Mouse (Mus musculus): ENCODE data around the gene Plppr5. TPM values are rescaled to one million over a fixed set of nuclear protein-coding genes. Genes with fewer than 3 reads are reported as not detected.

Plppr5 gene
- polyA plus RNA-seq, 1 experiment from 2014 or later = 0.05 TPM

DNA sequence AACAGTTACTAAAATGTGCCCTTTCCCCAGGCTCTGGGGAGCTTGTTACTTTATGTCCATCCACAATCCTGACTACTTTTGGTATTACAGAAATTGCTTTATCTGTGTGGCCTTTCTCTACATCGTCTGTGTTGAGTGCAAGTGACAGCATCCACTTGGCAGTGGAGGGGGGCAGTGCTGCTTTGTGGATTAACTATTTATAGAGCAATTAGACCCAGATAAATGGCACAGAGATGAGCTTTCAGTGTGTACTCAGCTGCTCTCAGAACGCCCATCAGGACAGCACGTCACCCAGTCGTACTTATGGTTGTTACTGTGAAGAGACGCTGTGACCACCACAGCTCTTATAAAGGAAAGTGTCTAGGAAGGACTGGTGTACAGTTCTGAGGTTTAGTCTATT lies 36.8 kb downstream of the Plppr5 start:
- H3K27me3 ChIP-seq = no peaks in the 10 kb centered on the region
- WGBS = 86% methylated on average over 5 of the region's 5 CpGs
- H3K4me3 ChIP-seq (replicated peaks) = no peak overlapping the region
- H3K4me1 ChIP-seq (replicated peaks) = no peaks in the 10 kb centered on the region
- no peaks in the 10 kb centered on the region for H3K9me3 ChIP-seq
- H3K27ac ChIP-seq = no peak overlapping the region
- no peak for ATAC-seq (ENCODE audit: insufficient number of reproducible peaks, insufficient read depth, low FRiP score, low TSS enrichment, low read depth)
- H3K4me2 ChIP-seq = no peak overlapping the region
- no peak overlapping the region for H3K9ac ChIP-seq (replicated peaks)
- H3K36me3 ChIP-seq = no peaks in the 10 kb centered on the region

DNA sequence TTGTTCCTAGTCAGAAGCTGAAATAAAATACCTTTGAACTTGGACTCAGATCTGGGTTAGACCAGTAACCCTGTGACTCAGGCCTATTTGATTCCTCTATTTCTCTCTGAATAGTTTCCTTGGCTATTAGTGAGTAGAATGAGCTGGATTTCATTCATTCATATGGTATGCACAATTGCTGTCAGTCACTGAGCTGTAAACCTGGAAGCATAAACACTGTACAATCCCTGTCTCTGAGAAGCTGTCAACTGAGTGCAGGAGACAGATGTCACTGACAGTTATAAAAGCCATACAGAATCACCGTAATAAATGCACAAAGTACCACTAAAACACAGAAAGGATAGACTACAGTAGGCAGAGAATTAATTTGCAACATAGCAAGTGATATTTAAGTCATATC lies 40.2 kb downstream of the Plppr5 start:
- H3K36me3 ChIP-seq = no peaks in the 10 kb centered on the region
- 73% methylated on average over 1 of the region's 1 CpGs for WGBS
- H3K4me1 ChIP-seq (replicated peaks) = no peaks in the 10 kb centered on the region
- H3K4me2 ChIP-seq = no peak overlapping the region
- no peak overlapping the region for H3K9ac ChIP-seq (replicated peaks)
- ATAC-seq (ENCODE audit: insufficient number of reproducible peaks, insufficient read depth, low FRiP score, low TSS enrichment, low read depth) = no peak
- H3K27ac ChIP-seq = no peak overlapping the region
- no peak overlapping the region for H3K4me3 ChIP-seq (replicated peaks)
- no peaks in the 10 kb centered on the region for H3K9me3 ChIP-seq
- no peaks in the 10 kb centered on the region for H3K27me3 ChIP-seq

DNA sequence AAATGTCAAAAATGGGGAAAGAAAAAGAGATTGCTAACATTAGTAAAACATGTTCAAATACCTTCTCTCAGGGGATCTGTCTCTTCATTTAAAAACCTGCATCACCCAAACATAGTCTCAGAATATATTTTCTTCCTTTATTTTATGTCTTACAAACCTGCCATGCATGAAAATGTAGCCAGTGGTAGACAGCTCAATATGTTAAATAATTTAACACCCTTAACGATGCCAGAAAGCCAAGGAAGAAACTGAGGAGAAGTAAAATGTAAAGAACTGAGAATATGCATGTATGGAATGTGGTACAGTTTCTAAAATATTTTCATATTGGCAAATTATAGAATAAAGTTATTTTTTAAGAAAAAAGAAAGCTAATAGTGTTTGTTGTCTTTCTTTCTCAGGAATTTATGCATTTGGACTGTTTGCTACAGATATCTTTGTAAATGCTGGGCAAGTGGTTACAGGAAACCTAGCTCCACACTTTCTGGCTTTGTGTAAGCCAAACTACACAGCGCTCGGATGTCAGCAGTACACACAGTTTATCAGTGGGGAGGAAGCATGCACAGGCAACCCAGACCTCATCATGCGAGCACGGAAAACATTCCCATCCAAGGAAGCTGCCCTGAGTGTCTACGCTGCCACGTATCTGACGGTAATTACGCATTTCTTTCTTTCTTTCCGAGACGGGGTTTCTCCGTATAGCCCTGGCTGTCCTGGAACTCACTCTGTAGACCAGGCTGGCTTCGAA lies 50.8 kb downstream of the Plppr5 start:
- 92% methylated on average over 13 of the region's 13 CpGs for WGBS
- no peak for ATAC-seq (ENCODE audit: insufficient number of reproducible peaks, insufficient read depth, low FRiP score, low TSS enrichment, low read depth)

DNA sequence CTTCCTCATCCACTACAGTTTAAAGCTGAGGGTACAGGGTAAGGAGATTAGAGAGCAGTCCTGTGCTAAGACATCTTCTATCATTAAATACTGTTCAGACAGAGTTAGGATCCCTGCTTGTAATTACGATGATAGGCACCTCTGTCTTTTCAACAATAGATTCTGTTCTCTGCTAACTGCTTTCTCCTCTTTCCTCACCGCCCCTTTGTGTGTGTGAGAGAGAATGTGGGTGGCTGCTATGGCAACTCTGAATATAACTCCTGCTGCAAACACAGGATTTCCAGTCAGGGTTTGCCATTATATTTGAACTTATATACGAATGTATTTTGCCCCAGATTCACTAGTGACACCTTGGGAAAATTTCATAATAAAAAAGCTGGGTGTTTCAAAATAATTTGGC lies 54.2 kb downstream of the Plppr5 start:
- H3K36me3 ChIP-seq = no peaks in the 10 kb centered on the region
- no peak overlapping the region for H3K4me2 ChIP-seq
- no peak overlapping the region for H3K4me3 ChIP-seq (replicated peaks)
- no peaks in the 10 kb centered on the region for H3K27me3 ChIP-seq
- H3K4me1 ChIP-seq (replicated peaks) = no peaks in the 10 kb centered on the region
- H3K9me3 ChIP-seq = no peaks in the 10 kb centered on the region
- ATAC-seq (ENCODE audit: insufficient number of reproducible peaks, insufficient read depth, low FRiP score, low TSS enrichment, low read depth) = no peak
- 86% methylated on average over 3 of the region's 3 CpGs for WGBS
- H3K9ac ChIP-seq (replicated peaks) = no peak overlapping the region
- H3K27ac ChIP-seq = no peak overlapping the region

More for the DNA sequence above, 50.8 kb downstream of the Plppr5 start:
- no peak overlapping the region for H3K4me3 ChIP-seq (replicated peaks)
- H3K27ac ChIP-seq = no peak overlapping the region
- no peaks in the 10 kb centered on the region for H3K36me3 ChIP-seq
- H3K9ac ChIP-seq (replicated peaks) = no peak overlapping the region
- no peaks in the 10 kb centered on the region for H3K4me1 ChIP-seq (replicated peaks)
- no peaks in the 10 kb centered on the region for H3K27me3 ChIP-seq
- 0 out of 2 replicates have a peak, but pooled peaks cover 4% of the 10 kb centered on the region for H3K9me3 ChIP-seq
- no peak overlapping the region for H3K4me2 ChIP-seq

DNA sequence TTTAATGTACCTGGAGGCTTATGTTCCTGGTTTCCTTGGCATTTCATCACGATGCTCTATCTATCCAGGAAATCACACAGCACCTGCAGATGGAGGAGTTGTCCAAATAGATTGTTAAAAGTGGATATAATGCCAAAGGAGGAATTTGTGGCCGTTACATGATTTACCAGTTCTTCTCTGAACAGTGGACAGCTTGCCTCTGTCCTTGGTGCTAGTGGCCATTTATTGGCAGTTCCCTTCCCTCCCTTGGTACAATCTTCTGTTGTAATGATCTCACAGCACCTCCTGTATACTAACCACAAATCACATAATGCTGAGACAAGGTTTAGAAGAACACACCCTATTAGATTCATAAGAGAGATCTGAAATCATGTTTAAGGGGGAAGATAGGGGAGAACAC lies 55.7 kb downstream of the Plppr5 start:
- H3K4me3 ChIP-seq (replicated peaks) = no peak overlapping the region
- no peaks in the 10 kb centered on the region for H3K27me3 ChIP-seq
- no peak overlapping the region for H3K9ac ChIP-seq (replicated peaks)
- no peaks in the 10 kb centered on the region for H3K9me3 ChIP-seq
- 52% methylated on average over 2 of the region's 2 CpGs for WGBS
- H3K36me3 ChIP-seq = no peaks in the 10 kb centered on the region
- no peak for ATAC-seq (ENCODE audit: insufficient number of reproducible peaks, insufficient read depth, low FRiP score, low TSS enrichment, low read depth)
- H3K27ac ChIP-seq = no peak overlapping the region
- H3K4me1 ChIP-seq (replicated peaks) = no peaks in the 10 kb centered on the region
- H3K4me2 ChIP-seq = no peak overlapping the region

DNA sequence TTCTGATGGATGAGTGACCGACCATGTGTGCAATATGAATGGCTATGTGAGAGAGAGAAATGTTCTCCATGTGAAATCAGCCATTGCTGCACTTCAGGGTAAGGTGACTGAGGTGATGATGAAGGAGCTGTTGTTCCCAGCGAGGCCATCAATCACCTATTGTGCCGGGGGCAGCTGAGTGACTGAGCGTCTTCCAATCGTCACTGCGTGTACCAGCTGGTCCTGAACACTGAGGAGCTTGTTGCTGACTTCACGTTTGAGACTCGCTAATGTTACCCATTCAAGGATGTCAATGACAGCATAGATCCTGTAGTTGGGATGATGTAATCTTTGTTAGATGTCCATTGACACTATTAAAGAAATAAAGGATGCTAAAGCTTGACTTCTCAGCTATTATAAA lies 74.0 kb downstream of the Plppr5 start:
- 79% methylated on average over 8 of the region's 8 CpGs for WGBS
- no peak overlapping the region for H3K27ac ChIP-seq
- H3K4me1 ChIP-seq (replicated peaks) = no peaks in the 10 kb centered on the region
- no peaks in the 10 kb centered on the region for H3K27me3 ChIP-seq
- no peak overlapping the region for H3K4me2 ChIP-seq
- no peak for ATAC-seq (ENCODE audit: insufficient number of reproducible peaks, insufficient read depth, low FRiP score, low TSS enrichment, low read depth)
- H3K9me3 ChIP-seq = no peaks in the 10 kb centered on the region
- no peak overlapping the region for H3K4me3 ChIP-seq (replicated peaks)
- no peaks in the 10 kb centered on the region for H3K36me3 ChIP-seq
- no peak overlapping the region for H3K9ac ChIP-seq (replicated peaks)

DNA sequence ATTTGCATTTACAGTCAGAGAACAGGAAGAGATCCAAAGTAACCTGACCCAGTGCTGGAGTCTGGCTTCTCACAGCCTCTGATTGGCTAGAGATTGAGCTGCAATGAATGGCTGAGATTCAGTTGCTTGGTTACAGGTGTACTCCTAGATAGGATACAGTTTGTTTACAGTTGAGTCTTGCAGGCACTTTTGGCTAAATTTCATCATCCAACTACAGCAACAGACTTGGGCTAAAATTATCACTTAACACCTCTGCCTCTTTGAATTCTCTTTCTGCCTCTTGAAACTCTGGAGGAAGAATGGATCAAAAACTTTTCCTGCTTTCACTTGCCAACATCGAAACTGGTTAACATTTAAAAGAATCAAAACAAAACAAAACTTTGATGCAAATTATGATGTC lies 89.7 kb downstream of the Plppr5 start:
- Histone ChIP-seq H3K4me1 (replicated peaks) (no peaks in the 10 kb centered on the region), H3K4me3 (replicated peaks) (no peak overlapping the region), H3K36me3 (no peaks in the 10 kb centered on the region), H3K27ac (no peak overlapping the region), H3K27me3 (no peaks in the 10 kb centered on the region), H3K4me2 (no peak overlapping the region), H3K9ac (replicated peaks) (no peak overlapping the region), H3K9me3 (no peaks in the 10 kb centered on the region)
- 73% methylated on average over 1 of the region's 1 CpGs for WGBS
- ATAC-seq (ENCODE audit: insufficient number of reproducible peaks, insufficient read depth, low FRiP score, low TSS enrichment, low read depth) = no peak

DNA sequence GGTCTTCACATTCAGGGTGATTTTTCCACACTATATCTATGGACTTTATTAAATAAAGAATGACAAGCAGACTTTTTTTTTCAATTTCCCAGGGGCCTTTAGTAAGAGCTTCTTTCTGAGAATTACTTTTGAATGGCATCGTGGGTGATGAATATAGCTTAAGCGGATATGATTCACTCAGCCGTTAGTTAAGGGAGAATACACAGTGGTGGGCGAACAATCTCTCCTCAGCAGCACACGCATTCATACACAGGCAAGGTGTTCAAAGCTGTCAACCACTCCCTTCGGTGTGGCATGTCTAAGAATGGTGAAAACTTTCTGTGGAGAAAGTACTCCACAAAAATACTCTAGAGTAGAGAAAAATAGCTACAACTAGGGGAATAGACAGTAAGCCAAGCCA lies 104.6 kb downstream of the Plppr5 start:
- H3K9me3 ChIP-seq = no peaks in the 10 kb centered on the region
- 95% methylated on average over 6 of the region's 6 CpGs for WGBS
- H3K27ac ChIP-seq = no peak overlapping the region
- no peak overlapping the region for H3K4me3 ChIP-seq (replicated peaks)
- no peaks in the 10 kb centered on the region for H3K4me1 ChIP-seq (replicated peaks)
- H3K4me2 ChIP-seq = no peak overlapping the region
- ATAC-seq (ENCODE audit: insufficient number of reproducible peaks, insufficient read depth, low FRiP score, low TSS enrichment, low read depth) = no peak
- H3K27me3 ChIP-seq = no peaks in the 10 kb centered on the region
- H3K36me3 ChIP-seq = no peaks in the 10 kb centered on the region
- no peak overlapping the region for H3K9ac ChIP-seq (replicated peaks)

DNA sequence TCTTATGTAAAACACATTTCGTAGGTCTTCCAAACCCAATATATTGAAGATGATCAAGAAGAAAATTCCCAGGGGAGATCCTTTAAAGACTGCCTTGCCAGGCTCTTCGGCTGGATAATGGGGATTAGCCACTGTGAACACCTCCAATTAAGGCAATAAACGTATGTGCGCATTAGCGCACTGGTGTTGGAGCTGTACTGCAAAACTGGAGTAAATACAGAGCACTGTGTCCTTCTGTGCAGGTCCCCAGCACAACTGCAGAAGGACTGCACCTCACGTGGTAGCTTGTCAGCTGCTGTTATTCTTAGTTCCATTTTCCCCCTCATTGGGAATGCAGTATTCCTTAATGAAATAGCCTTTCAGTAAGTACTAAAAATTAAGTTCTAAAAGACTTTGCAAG lies 110.0 kb downstream of the Plppr5 start:
- Histone ChIP-seq H3K36me3 (no peaks in the 10 kb centered on the region), H3K9ac (replicated peaks) (no peak overlapping the region), H3K27me3 (no peaks in the 10 kb centered on the region), H3K4me2 (no peak overlapping the region), H3K4me3 (replicated peaks) (no peak overlapping the region), H3K9me3 (no peaks in the 10 kb centered on the region), H3K4me1 (replicated peaks) (no peaks in the 10 kb centered on the region), H3K27ac (no peak overlapping the region)
- 74% methylated on average over 6 of the region's 6 CpGs for WGBS
- ATAC-seq (ENCODE audit: insufficient number of reproducible peaks, insufficient read depth, low FRiP score, low TSS enrichment, low read depth) = no peak

DNA sequence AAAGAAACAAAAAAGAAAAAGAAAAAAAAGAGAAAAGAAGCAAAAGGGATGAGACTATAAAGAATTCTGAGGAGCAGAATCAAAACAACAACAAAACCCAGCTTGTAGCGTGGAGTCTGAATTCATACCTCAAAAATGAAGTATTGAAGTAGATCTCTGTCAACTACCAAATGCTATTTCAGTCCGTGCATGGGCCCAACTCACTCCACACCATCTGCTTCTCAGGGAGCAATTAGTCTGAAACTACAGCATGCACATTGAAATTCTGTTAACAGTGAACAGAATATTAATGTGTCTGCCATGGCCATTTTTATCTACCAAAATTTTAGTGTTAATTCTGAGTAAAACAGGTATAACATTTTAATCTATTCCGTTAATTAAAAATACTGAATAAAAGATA lies 111.4 kb downstream of the Plppr5 start:
- H3K9me3 ChIP-seq = no peaks in the 10 kb centered on the region
- H3K27me3 ChIP-seq = no peaks in the 10 kb centered on the region
- H3K9ac ChIP-seq (replicated peaks) = no peak overlapping the region
- no peak overlapping the region for H3K4me2 ChIP-seq
- no peak for ATAC-seq (ENCODE audit: insufficient number of reproducible peaks, insufficient read depth, low FRiP score, low TSS enrichment, low read depth)
- no peak overlapping the region for H3K4me3 ChIP-seq (replicated peaks)
- no peaks in the 10 kb centered on the region for H3K36me3 ChIP-seq
- WGBS = 81% methylated on average over 3 of the region's 3 CpGs
- no peaks in the 10 kb centered on the region for H3K4me1 ChIP-seq (replicated peaks)
- no peak overlapping the region for H3K27ac ChIP-seq

DNA sequence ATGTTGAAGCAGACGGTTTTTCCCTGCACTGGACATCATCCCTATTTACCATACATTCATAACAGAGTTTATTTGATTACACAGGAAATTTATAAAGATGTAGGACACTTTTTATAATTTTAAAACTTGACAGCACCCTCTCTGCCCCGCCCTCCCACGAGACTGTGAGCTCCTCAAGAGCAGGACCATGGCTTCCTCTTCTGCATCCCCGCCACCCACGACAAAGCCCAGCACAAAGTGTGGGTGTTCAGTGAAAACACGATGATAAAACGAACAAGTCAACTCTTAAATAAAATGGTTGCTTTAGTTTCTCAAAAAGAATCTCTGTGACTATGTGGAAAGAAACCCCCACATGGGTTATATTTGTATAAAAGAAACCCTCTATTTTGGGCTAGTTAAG lies 112.0 kb downstream of the Plppr5 start:
- no peak overlapping the region for H3K4me2 ChIP-seq
- no peak overlapping the region for H3K27ac ChIP-seq
- no peaks in the 10 kb centered on the region for H3K36me3 ChIP-seq
- no peaks in the 10 kb centered on the region for H3K9me3 ChIP-seq
- no peaks in the 10 kb centered on the region for H3K4me1 ChIP-seq (replicated peaks)
- H3K9ac ChIP-seq (replicated peaks) = no peak overlapping the region
- H3K4me3 ChIP-seq (replicated peaks) = no peak overlapping the region
- H3K27me3 ChIP-seq = no peaks in the 10 kb centered on the region
- no peak for ATAC-seq (ENCODE audit: insufficient number of reproducible peaks, insufficient read depth, low FRiP score, low TSS enrichment, low read depth)
- WGBS = 81% methylated on average over 7 of the region's 7 CpGs

DNA sequence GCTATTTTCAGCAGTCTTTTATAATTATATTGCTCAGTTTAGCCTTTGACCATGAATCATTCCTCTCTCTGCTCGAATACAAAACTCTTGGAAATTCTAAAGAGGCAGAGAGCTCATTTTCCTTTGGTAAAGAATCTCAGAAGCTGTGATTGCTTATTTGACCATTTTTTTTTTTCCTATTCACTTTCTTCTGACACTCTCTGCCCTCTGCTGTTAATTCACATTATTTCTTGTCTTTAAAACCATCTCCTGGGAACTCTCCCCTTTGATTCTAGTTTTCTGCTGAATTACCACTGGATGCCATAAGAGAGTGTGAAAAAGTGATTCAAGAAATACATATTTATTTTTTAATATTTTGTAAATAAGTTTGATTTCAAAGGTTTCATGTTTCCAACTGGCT lies 120.1 kb downstream of the Plppr5 start:
- H3K9ac ChIP-seq (replicated peaks) = no peak overlapping the region
- no peaks in the 10 kb centered on the region for H3K36me3 ChIP-seq
- no peaks in the 10 kb centered on the region for H3K27me3 ChIP-seq
- H3K4me1 ChIP-seq (replicated peaks) = no peaks in the 10 kb centered on the region
- H3K4me3 ChIP-seq (replicated peaks) = no peak overlapping the region
- H3K27ac ChIP-seq = no peak overlapping the region
- no peaks in the 10 kb centered on the region for H3K9me3 ChIP-seq
- ATAC-seq (ENCODE audit: insufficient number of reproducible peaks, insufficient read depth, low FRiP score, low TSS enrichment, low read depth) = no peak
- no peak overlapping the region for H3K4me2 ChIP-seq
- WGBS = 66% methylated on average over 1 of the region's 1 CpGs
